Mouse (Mus musculus) frontal cortex, adult (tissue): Measurements from ENCODE around the gene Spag8.

Experiments used
- ATAC-seq: cut with Nextera tagmentation; 2 replicates; pipeline ENCODE4 v1.9.2; 2017; ENCODE audit warnings: mild to moderate bottlenecking, moderate library complexity, mixed read lengths; ENCODE audit not compliant: low TSS enrichment

Spag8 gene

DNA sequence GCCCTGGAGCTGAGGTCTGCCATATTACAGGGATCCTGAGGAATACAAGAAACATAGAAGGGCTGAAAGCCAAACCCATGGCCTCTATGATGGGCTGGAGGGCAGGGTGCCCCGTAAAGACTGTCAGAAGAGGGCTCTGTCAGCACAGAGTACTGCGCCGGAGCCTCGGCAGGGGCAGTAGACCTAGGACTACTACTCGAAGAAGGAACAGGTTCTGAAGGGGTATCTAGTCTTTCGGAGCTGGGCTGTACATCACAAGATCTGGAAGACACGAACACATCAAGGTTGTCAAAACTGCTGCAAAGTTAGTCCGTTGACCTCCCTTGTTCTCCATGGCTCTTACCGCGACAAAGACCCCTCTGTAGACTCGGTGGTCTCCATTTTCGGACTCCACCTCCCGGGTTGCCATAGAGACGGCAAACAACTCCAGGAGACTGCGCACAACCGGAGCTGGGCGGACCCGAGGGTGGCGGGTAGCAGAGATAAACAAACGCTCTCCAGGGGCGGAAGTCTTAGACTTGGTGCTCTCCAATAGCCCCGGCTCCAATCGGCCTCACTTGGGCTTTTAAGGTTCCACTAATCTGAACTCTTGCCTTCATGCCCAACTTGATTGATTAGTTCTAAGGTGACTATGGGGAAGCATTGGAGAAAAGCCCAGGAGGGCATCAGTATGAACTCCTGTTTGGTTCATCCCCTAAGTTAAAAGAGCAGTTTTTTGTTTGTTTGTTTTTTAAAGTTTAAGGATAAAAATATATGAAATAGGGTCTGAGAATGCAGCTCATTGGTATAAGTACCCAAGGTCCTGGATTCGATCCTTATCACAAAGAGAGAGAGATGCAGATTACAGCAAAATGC is at the start of gene Spag8:
Gene Spag8, minus strand, starts transcription at position 434 of the 855 bp plus-strand sequence.
- ATAC-seq = no peak

DNA sequence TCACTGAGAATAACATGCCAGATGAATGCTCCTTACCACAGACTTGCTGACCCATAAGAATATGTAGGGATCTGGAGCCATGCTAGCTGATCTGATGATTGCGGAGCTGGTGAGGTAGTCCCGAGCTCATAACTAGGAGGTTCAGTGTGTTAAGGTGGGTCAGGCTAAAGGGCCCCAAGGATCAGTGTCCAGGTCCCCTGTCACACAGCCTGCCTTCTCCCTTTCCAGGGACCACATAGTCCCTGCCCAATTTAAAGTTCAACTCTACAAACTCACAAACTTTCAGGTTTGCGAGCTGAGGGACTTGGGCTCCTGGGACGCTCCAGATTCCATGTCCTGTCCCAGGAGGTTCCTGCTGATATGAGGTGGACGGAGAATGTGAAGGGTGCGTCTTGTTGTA is 47.3 kb upstream of the Spag8 start, which contains the start of gene Olfr70:
Gene Olfr70, minus strand, starts transcription at position 101 of the 400 bp plus-strand sequence.
- no peak for ATAC-seq

DNA sequence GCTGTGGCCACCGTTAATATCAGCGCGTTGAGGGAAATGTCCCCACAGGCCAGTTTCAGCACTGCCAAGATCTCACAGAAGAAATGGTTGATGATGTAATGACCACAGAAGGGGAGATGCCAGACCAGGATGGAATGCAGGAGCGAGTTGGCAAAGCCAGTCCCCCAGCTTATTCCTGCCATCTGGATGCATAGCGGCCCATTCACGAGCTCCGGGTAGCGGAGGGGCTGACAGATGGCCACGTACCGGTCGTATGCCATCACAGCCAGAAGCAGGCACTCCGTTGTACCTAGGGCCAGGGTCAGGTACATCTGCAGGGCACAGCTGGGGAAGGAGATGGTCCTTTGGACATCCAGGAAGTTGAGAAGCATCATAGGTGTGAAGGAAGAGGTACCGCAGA is 43.2 kb upstream of the Spag8 start:
- ATAC-seq = no peak

DNA sequence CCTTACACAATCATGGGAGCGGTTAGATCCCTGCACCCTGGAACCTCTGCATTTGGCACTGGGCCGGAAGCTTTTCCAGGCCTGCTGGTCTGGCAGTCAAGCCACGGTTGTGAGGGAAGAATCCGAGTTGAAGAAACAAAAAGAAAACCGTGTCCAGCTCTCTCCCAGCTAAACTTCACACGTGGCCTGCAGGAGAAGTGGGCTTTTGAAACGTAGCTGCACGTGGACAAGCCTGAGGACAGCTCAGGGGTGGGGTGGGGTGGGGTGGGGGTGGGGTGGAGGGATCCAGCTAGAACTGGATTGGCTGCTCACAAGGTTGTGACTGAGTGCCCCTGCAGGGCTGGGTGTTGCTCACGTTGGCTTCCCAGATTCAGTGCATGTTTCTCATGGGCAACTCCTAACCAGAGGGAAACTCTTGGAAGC is 41.9 kb upstream of the Spag8 start:
- ATAC-seq = no peak

DNA sequence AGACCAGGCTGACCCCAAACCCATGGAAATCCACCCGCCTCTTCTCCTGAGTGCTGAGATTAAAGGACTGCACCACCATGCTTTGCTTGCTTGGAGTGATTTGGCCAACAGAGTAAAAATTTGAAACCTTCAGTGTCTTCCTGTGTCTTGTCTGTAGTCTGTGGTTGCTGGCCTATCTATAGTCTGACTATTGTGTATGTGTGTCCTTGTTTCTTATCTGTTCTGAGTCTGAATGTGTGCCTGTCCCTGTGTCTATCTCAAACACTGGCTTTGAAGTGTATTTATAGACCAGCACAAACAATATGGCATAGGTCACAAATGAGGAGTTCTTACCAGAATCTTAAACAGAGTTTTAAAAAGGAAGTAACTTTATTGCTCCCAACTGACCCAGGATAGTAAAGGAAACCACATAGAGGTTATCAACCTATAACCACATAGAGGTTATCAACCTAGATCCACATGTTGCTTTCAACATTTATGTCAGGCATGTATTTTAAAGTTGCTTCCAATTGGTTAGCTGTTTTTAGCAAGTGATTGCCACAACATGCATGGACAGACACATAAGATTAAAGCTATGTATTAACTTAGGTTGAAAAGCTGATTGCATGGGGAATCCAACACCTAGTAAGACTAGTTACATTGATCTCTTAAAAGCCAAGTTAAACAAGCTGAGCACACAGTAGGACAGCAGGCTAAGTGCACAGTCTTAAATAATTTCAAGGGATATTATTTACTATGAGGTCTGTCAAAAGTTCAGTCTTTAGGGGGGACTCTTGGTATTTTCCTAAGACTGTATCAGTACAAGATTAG is 41.2 kb upstream of the Spag8 start:
- ATAC-seq = no peak

DNA sequence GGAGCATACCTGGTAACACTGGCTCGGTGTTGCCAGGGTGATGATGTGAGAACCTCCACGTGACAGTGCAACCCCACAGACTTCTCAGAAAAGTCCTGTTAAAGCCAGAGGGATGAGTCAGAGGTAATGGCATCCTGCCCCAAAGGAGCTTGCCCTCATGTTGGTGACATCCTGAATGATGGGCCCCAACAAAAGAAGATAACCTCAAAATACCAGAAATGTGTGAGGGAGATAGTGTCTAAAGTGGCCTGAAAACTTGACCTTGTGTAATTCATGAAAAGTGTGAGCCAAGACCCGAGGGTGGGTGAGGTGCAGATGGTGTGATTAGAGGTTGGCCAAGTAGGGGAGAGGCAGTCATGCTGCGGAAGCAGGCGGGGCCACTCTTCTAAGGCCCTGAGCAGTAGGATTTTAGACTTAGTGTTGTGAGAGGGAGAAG is 40.4 kb upstream of the Spag8 start:
- no peak for ATAC-seq

DNA sequence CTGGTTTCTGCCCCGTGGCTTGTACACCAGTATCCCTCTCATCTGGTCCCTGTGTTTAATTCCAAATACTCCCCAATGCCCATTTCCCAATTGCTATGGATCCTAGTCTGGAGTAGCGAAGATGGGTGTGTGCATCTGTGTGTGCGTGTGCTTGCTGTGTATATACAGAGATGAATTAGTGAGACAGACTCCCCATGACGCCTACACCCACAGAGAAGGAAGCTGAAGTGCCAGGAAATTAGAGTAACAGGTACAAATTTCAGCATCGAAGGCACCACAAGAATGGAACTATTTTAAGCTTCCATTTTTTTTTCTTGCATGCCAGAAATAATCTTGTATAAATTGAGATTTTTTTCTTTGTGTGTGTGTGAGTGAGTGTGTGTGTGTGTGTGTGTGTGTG is 37.6 kb upstream of the Spag8 start:
- peak; percentile 66; the same call in 1 of the 2 replicates for ATAC-seq

DNA sequence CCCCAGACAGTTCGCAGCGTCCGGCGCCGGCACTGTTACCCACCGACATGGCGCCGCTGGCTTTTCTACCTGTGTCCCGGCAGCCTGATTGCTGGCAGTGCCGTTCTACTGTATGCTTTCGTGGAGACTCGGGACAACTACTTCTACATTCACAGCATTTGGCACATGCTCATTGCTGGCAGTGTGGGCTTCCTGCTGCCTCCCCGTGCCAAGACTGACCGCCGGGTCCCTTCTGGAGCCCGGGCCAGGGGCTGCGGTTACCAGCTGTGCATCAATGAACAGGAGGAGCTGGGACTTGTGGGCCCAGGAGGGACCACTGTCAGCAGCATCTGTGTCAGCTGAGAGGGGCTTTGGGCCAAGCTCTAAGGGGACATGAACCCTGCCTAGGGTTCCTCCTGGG is 36.6 kb upstream of the Spag8 start:
- no peak for ATAC-seq

DNA sequence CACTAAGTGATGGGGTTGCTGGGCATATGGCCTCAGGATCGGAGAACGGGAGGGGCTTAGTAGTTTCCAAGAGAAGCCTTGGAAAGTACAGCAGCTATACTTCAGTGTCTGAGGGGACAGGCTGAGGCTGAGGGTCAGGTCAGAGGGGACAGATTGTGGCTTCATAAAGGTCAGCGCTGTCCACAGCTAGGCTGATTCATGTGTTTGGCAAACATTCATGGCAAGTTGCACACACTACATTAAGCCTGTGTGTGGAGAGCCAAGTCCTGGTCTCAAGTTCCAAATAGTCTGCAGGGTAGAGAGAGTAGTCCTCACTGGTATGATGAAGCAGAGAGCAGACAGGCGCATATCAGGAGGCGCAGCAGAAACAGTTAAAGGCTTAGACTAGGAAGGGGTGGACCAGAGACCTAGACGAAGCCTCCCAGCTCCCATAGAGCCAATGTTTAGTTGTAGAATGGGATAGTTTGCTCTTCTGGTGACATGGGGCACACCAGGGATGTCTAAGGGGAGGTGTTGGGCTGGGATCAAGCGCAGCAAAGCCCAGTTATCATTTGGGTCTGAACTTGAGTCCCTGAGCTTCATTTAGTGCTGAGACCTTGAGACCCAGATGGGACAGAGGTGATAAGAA is 26.1 kb upstream of the Spag8 start:
- ATAC-seq = no peak

DNA sequence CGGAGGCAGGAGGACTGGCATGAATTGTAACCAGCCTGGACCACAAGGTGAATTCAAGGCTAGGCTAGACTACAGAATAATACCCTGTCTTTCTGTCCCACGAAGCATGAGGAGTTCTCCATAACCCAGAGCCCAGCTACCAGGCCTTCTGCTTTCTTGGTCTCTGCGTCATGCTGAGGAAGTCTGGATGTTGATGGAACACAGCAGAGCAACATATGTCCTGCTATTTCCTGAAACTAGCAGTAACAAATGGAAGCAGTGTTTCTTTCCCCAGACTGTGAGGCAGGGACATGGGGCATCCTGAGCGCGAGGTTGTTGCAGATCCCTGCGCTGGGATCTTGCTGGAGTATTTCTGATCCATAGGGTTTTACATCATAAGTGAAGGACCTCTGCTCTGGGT is 25.1 kb upstream of the Spag8 start:
- peak; percentile 50; the same call in 1 of the 2 replicates for ATAC-seq

DNA sequence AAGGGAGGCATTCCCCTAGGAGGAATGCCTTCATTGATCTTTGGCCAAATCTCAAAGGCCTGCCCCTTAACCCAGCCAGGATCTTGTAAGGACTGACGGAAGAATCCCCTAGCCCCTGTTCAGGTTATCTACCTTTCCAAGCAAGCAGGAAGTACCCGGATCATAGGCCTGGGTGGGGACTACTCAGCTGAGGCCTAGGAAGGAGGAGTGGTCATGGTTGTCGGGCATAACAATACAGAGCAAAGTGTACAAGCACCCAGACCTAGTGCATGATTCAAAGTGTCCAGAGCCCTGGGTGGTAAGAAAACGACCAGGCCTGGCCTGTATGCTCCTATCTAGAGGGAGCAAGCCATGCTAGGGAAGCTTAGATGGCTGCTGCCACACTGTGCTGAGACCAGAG is 22.2 kb upstream of the Spag8 start:
- ATAC-seq = no peak

DNA sequence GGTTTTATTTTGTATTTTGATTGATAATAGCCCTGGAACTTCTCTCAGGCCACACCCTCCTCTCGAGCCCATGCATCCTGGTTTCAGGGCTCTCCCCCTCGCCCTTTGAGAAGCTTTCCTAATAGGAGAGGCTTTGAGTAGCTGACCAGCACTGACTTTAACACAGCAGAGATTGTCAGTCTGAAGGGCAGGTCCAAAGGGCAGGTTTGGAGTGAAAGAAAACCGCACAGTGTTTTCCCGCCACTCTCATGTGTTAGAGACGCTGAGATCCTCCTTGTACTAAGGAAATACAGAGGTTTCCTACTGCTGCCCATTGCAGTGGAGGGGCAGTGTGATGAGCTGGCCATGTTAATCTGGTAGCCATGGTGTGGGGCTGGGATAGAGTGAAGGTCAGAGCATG is 21.6 kb upstream of the Spag8 start:
- no peak for ATAC-seq

DNA sequence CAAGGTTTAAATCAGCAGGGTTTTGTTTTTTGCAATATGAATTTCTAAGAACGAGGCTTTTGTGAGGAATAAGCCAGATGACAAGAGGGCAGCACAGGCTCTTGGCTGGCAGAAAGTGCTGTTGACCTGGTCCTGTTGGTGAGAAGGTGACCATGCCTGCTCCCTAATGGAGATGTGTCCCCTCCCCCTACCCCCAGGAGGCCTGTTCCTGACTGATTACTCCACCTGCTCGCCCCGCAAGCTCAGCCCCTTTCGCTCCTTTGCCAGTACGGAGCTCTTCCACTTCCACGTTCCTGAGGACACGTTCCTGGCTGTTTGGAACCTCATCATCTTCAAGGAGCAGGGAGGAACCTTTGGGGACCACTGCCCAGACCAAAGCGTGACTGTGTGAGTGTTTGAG is 20.3 kb upstream of the Spag8 start:
- no peak for ATAC-seq

DNA sequence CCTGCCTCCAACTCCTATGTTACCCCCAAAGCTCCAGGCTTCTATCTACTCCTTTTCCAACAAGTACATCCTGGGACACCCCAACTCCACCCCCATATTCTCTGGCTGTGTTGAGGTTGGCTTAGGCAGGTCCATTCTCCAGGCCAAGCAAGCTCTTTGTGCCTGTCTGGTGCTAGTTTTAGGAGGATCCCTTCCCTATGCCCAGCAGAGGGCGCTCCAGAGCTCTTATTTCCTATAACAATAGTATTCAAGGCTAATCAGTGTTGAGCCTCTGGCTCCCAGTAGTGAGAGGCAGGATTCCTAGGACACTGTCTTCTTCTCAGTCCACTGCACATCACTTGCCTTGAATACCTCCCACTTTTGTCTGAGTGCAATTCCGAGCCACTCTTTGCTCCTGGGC is 18.7 kb upstream of the Spag8 start:
- peak; percentile 38; the same call in 1 of the 2 replicates for ATAC-seq

DNA sequence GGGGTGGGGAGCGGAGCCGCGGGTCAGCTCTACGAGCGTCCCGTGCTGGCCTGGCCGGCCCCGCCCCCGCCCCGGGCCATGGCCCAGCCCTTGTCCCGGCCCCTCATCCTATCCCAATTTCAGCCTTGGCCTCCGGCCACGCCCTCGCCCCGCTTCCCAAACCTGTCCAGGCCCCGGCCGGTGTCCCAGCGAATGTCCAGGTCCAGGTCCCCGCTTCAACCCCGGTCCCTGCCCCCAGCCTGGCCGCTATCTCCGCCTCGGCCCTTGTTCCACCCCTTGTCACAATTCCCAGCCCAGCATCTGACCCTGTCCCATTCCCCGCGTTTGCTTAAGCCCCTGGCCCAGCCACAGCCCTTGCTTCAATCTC is 16.0 kb upstream of the Spag8 start:
- no peak for ATAC-seq

DNA sequence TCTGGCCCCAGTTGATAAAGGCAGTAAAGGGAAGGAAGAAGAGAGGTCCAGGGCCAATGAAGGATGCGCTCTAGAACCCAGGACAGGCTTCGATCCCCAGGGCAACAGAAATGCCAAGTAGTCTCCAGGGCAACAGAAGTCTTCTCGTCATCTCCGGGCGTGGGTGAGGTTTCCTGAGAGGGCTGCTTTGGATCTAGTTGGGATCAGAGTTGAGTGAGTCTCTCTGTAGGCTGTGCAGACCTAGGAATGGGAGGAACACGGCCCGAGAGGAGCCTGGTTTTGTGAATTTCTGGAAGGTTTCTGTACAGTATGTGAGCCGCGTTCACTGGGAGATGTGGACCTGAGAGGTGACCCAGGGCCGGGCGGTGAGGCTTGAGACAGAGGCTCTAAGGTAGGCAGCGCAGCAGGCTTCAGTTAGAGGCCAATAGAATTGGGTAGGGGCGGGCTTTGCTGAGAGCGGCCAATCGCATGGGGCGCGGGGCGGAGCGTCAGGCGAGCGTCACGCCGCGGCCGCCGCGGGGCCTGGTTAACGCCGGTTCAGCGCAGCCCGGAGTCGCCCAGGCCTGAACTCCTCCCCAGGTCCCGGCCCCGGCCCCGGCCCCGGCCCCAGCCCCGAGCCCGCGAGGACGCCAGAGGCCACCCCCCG is 15.5 kb upstream of the Spag8 start, which contains the start of the genes Tmem8b and Fam221b:
Gene Tmem8b, plus strand, starts transcription at position 190 of the 646 bp plus-strand sequence.
Gene Fam221b, minus strand, starts transcription at position 364 of the 646 bp plus-strand sequence.
- ATAC-seq = peak; percentile 95

DNA sequence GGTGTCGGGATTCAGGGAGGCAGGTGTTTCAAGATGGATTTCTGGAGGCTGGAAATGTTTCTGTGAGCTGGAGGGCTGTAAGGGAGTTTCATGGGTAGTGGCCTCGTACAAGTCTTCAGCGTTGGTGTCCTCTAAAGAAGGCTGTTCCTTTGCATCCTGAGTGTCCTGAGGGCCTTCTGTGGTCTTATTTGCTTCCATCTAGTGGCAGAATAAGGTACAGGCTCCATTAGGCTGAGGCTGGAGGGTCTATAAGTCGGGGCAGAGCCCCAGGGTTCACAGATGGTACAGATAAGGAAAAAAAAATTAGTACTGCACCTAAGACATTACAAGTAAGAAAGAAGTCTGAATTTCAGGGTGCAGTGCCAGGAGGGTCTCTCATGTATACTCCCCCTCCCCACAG is 13.0 kb upstream of the Spag8 start:
- ATAC-seq = no peak

DNA sequence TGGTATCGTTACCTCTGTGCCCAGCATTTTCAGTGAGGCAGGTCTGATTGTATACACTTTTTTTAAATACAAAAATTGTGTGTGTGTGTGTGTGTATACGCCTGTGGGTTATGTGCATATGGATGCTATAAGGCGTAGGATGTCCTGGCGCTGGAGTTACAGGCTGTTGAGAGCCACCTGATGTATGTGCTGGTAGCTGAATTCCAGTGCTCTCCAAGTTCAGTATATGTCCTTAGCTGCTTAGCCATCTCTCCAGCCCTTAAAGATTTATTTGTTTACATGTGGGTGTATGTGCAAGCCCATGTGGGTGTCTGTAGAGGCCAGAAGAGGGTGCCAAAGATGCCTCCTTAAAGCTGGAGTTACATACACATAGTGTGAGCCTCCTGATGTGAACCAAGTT is 3.8 kb upstream of the Spag8 start:
- ATAC-seq = peak; percentile 32

DNA sequence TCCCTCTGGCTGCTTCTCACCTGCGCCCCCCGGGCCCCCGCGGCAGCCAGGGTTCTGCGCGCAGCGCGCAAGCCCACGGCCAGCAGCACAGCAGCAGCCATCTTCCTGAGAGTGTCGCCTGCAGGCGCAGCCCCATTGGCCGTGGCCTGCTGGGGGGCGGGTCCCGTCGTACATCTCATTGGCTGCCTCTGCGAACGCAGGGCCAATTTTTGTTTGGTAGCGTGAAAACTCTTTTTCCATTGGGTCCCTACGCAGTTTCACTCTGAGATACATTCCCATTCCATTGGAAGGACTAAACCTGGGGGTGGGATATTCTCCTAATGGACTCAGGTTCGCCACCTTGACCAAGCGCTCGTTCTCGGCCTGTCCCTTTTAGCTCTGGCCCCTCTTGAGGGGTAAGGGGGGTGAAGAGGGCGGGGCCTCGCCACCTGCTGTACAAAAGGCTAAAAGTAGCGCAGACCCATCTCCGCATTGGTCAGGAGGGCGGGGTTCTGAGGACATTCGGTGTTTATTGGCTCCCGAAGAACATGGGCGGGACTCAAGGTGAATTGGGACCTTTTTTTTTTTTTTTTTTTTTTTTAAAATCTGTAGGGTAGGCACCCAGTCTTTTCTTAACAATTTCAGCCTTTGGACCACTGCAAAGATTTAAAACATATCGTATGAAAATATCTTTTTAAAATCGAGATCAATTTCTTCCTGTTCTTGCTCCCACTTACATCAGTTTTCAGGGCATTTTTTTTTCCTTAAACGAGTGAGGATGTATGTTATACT is 3.1 kb upstream of the Spag8 start, which contains the start of gene Hint2:
Gene Hint2, minus strand, starts transcription at position 128 of the 771 bp plus-strand sequence.
- peak; percentile 92 for ATAC-seq

DNA sequence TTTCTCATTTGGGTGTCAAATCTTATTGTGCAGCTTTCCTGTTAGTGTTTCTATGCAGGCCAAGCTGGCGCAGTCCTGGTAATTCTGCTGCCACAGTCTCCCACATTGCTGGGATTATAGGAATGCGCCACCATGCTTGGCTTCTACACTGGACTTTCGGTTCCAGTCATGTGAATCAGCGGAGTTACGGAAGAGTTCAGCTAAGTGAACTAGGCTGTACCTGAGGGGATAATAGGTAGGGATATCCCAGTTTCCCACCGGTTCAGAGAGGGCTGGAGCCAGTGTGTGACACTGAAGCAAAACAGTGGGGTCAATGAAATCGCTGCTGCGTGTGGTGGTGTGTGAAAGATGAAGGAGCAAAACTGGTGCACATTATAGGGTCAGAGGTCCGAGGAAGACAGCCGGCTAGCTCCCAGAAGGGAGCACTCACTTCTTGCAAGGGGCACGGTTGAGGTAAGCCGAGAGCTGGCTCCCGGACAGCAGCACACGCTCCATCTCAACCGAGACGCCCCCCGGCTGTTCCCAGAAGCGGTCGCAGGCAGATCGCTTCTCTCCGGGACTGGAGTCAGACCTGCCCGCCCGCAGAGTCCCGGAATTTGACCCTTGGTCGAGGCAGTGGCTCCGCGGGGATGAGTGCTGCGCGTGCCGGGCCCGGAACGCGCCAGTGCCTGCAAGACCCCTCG is 2.4 kb upstream of the Spag8 start:
- ATAC-seq = peak; percentile 11; the same call in 1 of the 2 replicates
